Mouse (Mus musculus) kidney, adult 2 months (tissue): ENCODE data around the gene 1700125H20Rik. TPM values are rescaled to one million over a fixed set of nuclear protein-coding genes. Genes with fewer than 3 reads are reported as not detected.

ENCODE experiments used
- DNase-seq: peaks from one replicate; pipeline ENCODE4 v3.0.0; 2021
- H3K27ac ChIP-seq: fragments of 200-500 bp; 2 replicates; pipeline ENCODE4 v1.5.1; 2012; ENCODE audit warnings: low read depth, low read length, control low read depth, inconsistent platforms; ENCODE audit not compliant: insufficient read depth
- H3K27me3 ChIP-seq: fragments of 200-500 bp; replicated peaks from 2 replicates; pipeline ENCODE4 v1.6.1; 2012; ENCODE audit warnings: mild to moderate bottlenecking, moderate library complexity, low read length, inconsistent platforms; ENCODE audit not compliant: control insufficient read depth, insufficient read depth
- H3K36me3 ChIP-seq: fragments of 200-500 bp; 2 replicates; pipeline ENCODE4 v1.6.1; 2012; ENCODE audit warnings: mild to moderate bottlenecking, moderate library complexity, low read length, inconsistent platforms; ENCODE audit not compliant: control insufficient read depth, insufficient read depth
- H3K4me1 ChIP-seq: fragments of 200-500 bp; 2 replicates; pipeline ENCODE4 v1.6.1; 2011; ENCODE audit warnings: low read length; ENCODE audit not compliant: control insufficient read depth, insufficient read depth
- H3K4me3 ChIP-seq: fragments of 200-500 bp; 2 replicates; pipeline ENCODE4 v1.5.1; 2011; ENCODE audit warnings: mild to moderate bottlenecking, low read depth, low read length, control low read depth; ENCODE audit not compliant: insufficient read depth
- CTCF ChIP-seq: fragments of 200-500 bp; conservative IDR thresholded peaks from 2 replicates; pipeline ENCODE4 v1.5.1; 2011; ENCODE audit warnings: low read depth, mild to moderate bottlenecking, control low read depth, low read length, moderate library complexity, mixed read lengths; ENCODE audit not compliant: insufficient read depth, insufficient read length
- POLR2A ChIP-seq: fragments of 200-500 bp; IDR thresholded peaks from one replicate; pipeline ENCODE4 v1.6.1; 2011; ENCODE audit warnings: low read depth, low read length, control low read depth
- WGBS: fragments of 180-500 bp; shearing (Covaris S2); methylation state at CpG from one replicate; pipeline ENCODE4 v1.1.7; 2018; 5-methylcytosine and 5-hydroxymethylcytosine counted together
- polyA plus RNA-seq: library from polyadenylated mRNA; depleted of rRNA; stranded (reverse); fragments of >200 nt; gene quantifications from 2 replicates; pipeline ENCODE4 v1.2.3, GENCODE M21; 2012; rRNA removed

The 1700125H20Rik gene
- polyA plus RNA-seq, 1 experiment = not detected

DNA sequence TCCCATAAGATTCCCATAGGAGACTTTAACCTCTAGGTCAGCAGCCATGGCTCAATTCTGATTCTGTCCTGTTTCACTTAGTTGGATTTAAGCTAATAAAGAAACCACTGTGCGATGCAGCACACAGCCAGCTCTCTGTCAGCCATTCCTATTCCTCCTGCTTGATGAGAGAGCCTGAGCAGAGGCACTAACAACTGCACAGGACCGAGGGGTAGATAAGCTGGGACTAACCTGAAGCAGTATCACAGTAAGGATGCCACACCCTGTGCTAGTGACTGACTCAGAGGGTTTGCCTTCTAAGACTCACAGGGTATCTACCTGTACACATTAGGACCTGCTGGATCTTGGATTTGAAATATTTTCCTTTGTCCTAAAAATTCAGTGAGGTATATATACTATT is 43.0 kb downstream of the 1700125H20Rik start:
- Histone ChIP-seq H3K27ac (no peak overlapping the region), H3K36me3 (peaks cover 6% of the 10 kb centered on the region), H3K4me3 (no peak overlapping the region), H3K4me1 (no peaks in the 10 kb centered on the region), H3K27me3 (no peaks in the 10 kb centered on the region)
- TF ChIP-seq CTCF (no peak), POLR2A (no peak)
- WGBS = 92% methylated on average over 2 of the region's 2 CpGs
- no peak for DNase-seq

- no peak for DNase-seq
- Histone ChIP-seq H3K27ac (no peak overlapping the region), H3K4me1 (no peaks in the 10 kb centered on the region), H3K36me3 (peaks cover 6% of the 10 kb centered on the region), H3K4me3 (no peak overlapping the region), H3K27me3 (no peaks in the 10 kb centered on the region)
- TF ChIP-seq POLR2A (no peak), CTCF (no peak)
- 89% methylated on average over 3 of the region's 3 CpGs for WGBS
These were observed 44.5 kb downstream of the 1700125H20Rik start for GRCm38 (mm10) chr11:85214679-85215078.

- H3K4me3 ChIP-seq = no peak overlapping the region
- H3K4me1 ChIP-seq = peaks cover 4% of the 10 kb centered on the region; the same call in 1 of the 2 replicates
- no peaks in the 10 kb centered on the region for H3K27me3 ChIP-seq
- no peak for TF ChIP-seq CTCF
- TF ChIP-seq POLR2A = no peak
- H3K27ac ChIP-seq = no peak overlapping the region
- WGBS = 87% methylated on average over 3 of the region's 3 CpGs
- DNase-seq = no peak
- 0 out of 2 replicates have a peak, but pooled peaks cover 3% of the 10 kb centered on the region for H3K36me3 ChIP-seq
These were observed 48.8 kb downstream of the 1700125H20Rik start for GRCm38 (mm10) chr11:85219014-85219413.

DNA sequence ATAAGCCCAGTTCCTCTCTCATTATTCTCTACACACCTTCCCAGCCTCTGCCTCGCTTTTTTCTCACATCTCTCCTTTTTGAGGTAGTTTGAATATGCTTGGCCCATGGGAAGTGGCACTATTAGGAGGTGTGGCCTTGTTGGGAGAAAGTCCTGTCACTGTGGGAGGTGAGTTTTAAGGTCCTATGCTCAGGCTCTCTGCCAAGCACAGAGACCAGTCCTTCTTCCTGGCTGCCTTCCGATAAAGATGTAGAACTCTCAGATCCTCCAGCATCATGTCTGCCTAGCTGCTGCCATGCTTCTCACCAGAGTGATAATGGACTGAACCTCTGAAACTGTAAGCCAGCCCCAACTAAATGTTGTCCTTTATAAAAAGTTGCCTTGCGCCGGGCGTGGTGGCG is 52.4 kb downstream of the 1700125H20Rik start:
- no peak overlapping the region for H3K27ac ChIP-seq
- no peak overlapping the region for H3K4me3 ChIP-seq
- H3K27me3 ChIP-seq = no peaks in the 10 kb centered on the region
- WGBS = 85% methylated on average over 6 of the region's 6 CpGs
- no peaks in the 10 kb centered on the region for H3K36me3 ChIP-seq
- H3K4me1 ChIP-seq = peaks cover 10% of the 10 kb centered on the region; the same call in 1 of the 2 replicates
- TF ChIP-seq CTCF (no peak), POLR2A (no peak)
- peak; percentile 79 for DNase-seq

- no peaks in the 10 kb centered on the region for H3K27me3 ChIP-seq
- no peak overlapping the region for H3K4me3 ChIP-seq
- WGBS = 70% methylated on average over 3 of the region's 3 CpGs
- TF ChIP-seq CTCF = no peak
- no peak for TF ChIP-seq POLR2A
- no peaks in the 10 kb centered on the region for H3K36me3 ChIP-seq
- peak; percentile 72 for DNase-seq
- peak overlapping the region; percentile 22; the same call in 1 of the 2 replicates for H3K27ac ChIP-seq
- H3K4me1 ChIP-seq = peaks cover 10% of the 10 kb centered on the region; the same call in 1 of the 2 replicates
These were observed 53.0 kb downstream of the 1700125H20Rik start for GRCm38 (mm10) chr11:85223248-85223647.

Other genes starting within 250 kb of the 1700125H20Rik start
- 91.5 and 107 TPM in 2 replicates for gene Car4, start 212.6 kb upstream of the 1700125H20Rik start, polyA plus RNA-seq
- 8.0 and 9.6 TPM in 2 replicates for gene Usp32, start 30.2 kb upstream of the 1700125H20Rik start, polyA plus RNA-seq
- 10.5 and 11.5 TPM in 2 replicates for gene Appbp2, start 64.7 kb downstream of the 1700125H20Rik start, polyA plus RNA-seq
- 5.8 and 6.3 TPM in 2 replicates for gene Ppm1d, start 140.8 kb downstream of the 1700125H20Rik start, polyA plus RNA-seq
- gene Bcas3, start 182.8 kb downstream of the 1700125H20Rik start, polyA plus RNA-seq = 47.3 and 48.1 TPM in 2 replicates